Mouse (Mus musculus) heart, embryonic 14.5 days (tissue): ENCODE data around the gene Rbl2. TPM values are rescaled to one million over a fixed set of nuclear protein-coding genes. Genes with fewer than 3 reads are reported as not detected.

ENCODE experiments used
- ATAC-seq: fragments of 200-750 bp; cut with Nextera tagmentation; 2 replicates; pipeline ENCODE4 v1.8.0; 2017; ENCODE audit warnings: low read depth, moderate TSS enrichment; ENCODE audit not compliant: insufficient number of reproducible peaks, insufficient read depth, low FRiP score
- H3K27ac ChIP-seq, 2 experiments: fragments of 200-500 bp in 1 of 2; fragments of 300-500 bp in 1 of 2; sonication (generic) in 1 of 2; replicated peaks in 1 of 2; 2 replicates each; pipeline ENCODE4 v1.5.1; 2012 to 2014; ENCODE audit warnings: low read depth in 2 of 2, low read length in 2 of 2, control low read depth in 1 of 2, mild to moderate bottlenecking in 1 of 2, mixed read lengths in 1 of 2; ENCODE audit not compliant: control insufficient read depth in 1 of 2, insufficient read depth in 1 of 2
- H3K27me3 ChIP-seq: fragments of 300-500 bp; sonication (generic); 2 replicates; pipeline ENCODE4 v1.6.1; 2014; ENCODE audit warnings: mild to moderate bottlenecking, low read length, control low read depth; ENCODE audit not compliant: control insufficient read depth, insufficient read depth
- H3K36me3 ChIP-seq: fragments of 300-500 bp; sonication (generic); 2 replicates; pipeline ENCODE4 v1.6.1; 2014; ENCODE audit warnings: mild to moderate bottlenecking, control low read depth, low read length, mixed read lengths; ENCODE audit not compliant: control insufficient read depth, insufficient read depth
- H3K4me1 ChIP-seq, 2 experiments: fragments of 200-500 bp in 1 of 2; fragments of 300-500 bp in 1 of 2; sonication (generic) in 1 of 2; 2 replicates each; pipeline ENCODE4 v1.6.1; 2012 to 2014; ENCODE audit warnings: low read length in 2 of 2, control low read depth in 1 of 2, mixed read lengths in 1 of 2; ENCODE audit not compliant: control insufficient read depth in 2 of 2, insufficient read depth in 2 of 2
- H3K4me2 ChIP-seq: fragments of 300-500 bp; sonication (generic); 2 replicates; pipeline ENCODE4 v1.6.1; 2014; ENCODE audit warnings: mild to moderate bottlenecking, low read length
- H3K4me3 ChIP-seq, 2 experiments: fragments of 200-500 bp in 1 of 2; fragments of 300-500 bp in 1 of 2; sonication (generic) in 1 of 2; 2 replicates each; pipeline ENCODE4 v1.5.1; 2012 to 2014; ENCODE audit warnings: low read length in 2 of 2, mild to moderate bottlenecking in 2 of 2, control low read depth in 1 of 2, low read depth in 1 of 2, moderate library complexity in 1 of 2; ENCODE audit not compliant: control insufficient read depth in 1 of 2, insufficient read depth in 1 of 2
- H3K9ac ChIP-seq: fragments of 300-500 bp; sonication (generic); 2 replicates; pipeline ENCODE4 v1.6.1; 2014; ENCODE audit warnings: mild to moderate bottlenecking, low read length
- H3K9me3 ChIP-seq: fragments of 300-500 bp; sonication (generic); 2 replicates; pipeline ENCODE4 v1.6.1; 2016; ENCODE audit warnings: low read length, control low read depth; ENCODE audit not compliant: control insufficient read depth
- WGBS: fragments of 180-500 bp; shearing (Covaris S2); extraction: QIAGEN DNeasy Blood & Tissue Kit; methylation state at CpG from one replicate; pipeline ENCODE4 v1.1.7; 2014; 5-methylcytosine and 5-hydroxymethylcytosine counted together
- polyA plus RNA-seq: library from polyadenylated mRNA; unstranded; fragments of >200 nt; fragmentation: Nextera tagmentation; extraction: Ambion mirVana; gene quantifications from 2 replicates; pipeline ENCODE4 v1.2.1, GENCODE M21; 2014

The Rbl2 gene
- polyA plus RNA-seq, 1 experiment from 2014 or later: 21.1 TPM

DNA sequence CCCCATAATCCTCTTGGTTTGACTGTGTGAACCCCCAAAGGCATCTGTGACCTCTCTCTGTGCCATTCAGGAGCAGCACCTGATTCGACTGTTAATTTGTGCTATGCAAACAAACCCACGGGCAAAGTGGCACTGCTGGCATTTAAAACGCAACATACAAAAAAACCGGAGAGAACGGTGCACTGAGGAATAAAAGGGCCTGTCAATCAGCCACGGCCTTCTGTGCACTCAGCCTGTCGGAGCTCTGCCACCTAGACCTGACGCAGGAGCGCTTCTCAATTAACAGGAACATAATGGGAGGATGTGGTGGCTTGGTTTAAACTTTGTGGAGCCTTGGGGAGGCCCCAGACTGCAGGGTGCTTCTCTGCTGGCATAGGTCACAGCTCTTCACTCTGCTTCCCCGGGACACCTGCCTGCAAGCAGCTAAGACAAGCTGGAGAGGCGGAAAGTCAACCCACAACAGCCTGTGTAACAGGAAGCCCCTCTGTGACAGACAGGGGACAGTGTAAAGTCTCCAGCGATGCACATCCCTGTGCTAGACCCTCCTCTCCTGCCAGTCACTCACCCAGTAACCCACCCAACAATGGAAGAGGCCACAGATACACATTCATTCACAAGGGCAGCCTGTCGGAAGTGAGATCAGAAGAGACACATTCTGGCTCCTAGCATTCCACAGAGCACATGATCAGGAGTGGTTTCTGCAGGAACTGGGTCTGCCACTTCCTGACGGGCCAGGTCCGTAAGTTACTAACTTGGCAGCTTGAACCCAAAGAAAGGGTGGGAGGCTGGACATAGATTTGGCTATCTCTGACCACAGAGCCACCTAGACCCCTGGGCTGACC lies 90.3 kb downstream of the Rbl2 start:
- no peaks in the 10 kb centered on the region for H3K27me3 ChIP-seq
- no peaks in the 10 kb centered on the region for H3K4me1 ChIP-seq
- ATAC-seq: no peak
- 68% methylated on average over 15 of the region's 15 CpGs for WGBS
- H3K4me2 ChIP-seq: no peak overlapping the region
- H3K36me3 ChIP-seq: no peaks in the 10 kb centered on the region
- no peak overlapping the region for H3K27ac ChIP-seq
- H3K4me3 ChIP-seq: no peak overlapping the region
- peaks cover 3% of the 10 kb centered on the region; the same call in 1 of the 2 replicates for H3K9me3 ChIP-seq
- H3K9ac ChIP-seq: no peak overlapping the region

DNA sequence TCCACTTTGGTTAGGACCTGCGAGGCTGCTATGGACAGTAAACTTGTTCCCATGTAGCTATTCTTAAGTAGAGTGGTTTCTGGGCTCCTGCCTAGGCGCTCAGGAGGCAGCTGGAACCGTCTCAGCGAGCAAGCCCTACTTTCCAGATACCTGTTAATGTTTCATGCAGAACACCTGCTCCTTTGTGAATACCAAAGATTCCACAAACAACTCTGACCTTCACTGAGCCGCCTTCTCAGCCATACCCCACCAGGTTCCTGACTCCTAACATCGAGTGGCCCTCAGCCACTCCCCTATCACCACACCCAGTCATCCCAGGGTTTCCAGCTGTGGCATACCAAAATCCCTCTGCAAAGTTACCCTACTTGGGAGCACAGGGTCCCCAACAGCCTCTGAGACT lies 100.3 kb downstream of the Rbl2 start:
- Histone ChIP-seq H3K4me2 (no peak overlapping the region), H3K9ac (no peak overlapping the region), H3K36me3 (no peaks in the 10 kb centered on the region), H3K4me3 (no peak overlapping the region), H3K9me3 (no peaks in the 10 kb centered on the region; the same call in 1 of the 2 replicates), H3K4me1 (no peaks in the 10 kb centered on the region), H3K27ac (no peak overlapping the region), H3K27me3 (no peaks in the 10 kb centered on the region)
- no peak for ATAC-seq
- 66% methylated on average over 6 of the region's 6 CpGs for WGBS

DNA sequence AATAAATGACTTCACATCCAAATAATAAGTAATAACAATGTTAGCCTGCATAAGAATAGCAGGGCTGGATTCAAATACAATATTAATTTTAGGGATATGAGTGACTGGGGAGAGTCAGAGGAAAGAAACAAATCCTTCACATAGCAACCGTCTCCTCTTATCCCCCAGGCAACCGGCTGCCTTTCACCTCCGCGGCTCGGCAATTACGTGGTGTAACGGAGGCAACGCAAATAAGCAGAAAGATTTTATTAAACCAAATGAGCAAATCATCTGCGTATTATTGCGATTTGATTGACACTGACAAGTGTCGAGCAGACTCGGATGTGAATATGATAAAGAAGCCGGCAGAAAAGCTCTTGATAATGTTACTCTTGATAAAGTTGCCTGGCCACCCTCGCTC lies 101.1 kb downstream of the Rbl2 start:
- no peaks in the 10 kb centered on the region for H3K36me3 ChIP-seq
- H3K4me1 ChIP-seq: no peaks in the 10 kb centered on the region
- 74% methylated on average over 14 of the region's 14 CpGs for WGBS
- no peak for ATAC-seq
- H3K27me3 ChIP-seq: no peaks in the 10 kb centered on the region
- H3K27ac ChIP-seq: no peak overlapping the region
- no peak overlapping the region for H3K4me2 ChIP-seq
- no peaks in the 10 kb centered on the region for H3K9me3 ChIP-seq
- H3K4me3 ChIP-seq: no peak overlapping the region
- no peak overlapping the region for H3K9ac ChIP-seq

DNA sequence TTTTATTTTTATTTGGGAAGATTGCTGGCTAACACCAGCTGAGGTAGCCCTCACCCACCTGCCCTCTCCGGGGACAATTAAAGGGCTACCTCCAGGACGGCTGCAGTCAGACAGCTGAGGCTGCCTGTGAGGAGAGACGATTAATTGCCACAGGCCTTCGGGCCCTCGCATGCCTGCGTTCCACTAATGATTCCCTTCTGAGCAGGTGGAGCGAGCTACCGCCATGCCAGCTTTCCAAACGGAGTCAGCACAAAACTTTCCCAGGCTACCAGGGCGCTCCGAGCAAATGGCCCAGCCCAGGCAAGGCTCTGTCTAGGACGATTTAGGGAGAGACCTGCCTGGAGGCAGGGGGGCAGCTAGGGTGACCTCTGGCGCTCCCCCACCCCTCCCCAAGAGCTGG lies 101.7 kb downstream of the Rbl2 start:
- H3K36me3 ChIP-seq: no peaks in the 10 kb centered on the region
- H3K9me3 ChIP-seq: no peaks in the 10 kb centered on the region
- no peaks in the 10 kb centered on the region for H3K4me1 ChIP-seq
- H3K27ac ChIP-seq: no peak overlapping the region
- H3K4me3 ChIP-seq: no peak overlapping the region
- ATAC-seq: no peak
- no peak overlapping the region for H3K4me2 ChIP-seq
- 78% methylated on average over 13 of the region's 13 CpGs for WGBS
- no peaks in the 10 kb centered on the region for H3K27me3 ChIP-seq
- H3K9ac ChIP-seq: no peak overlapping the region

Other genes starting within 250 kb of the Rbl2 start
- gene Chd9, start 241.7 kb upstream of the Rbl2 start, polyA plus RNA-seq: 57.0 and 62.4 TPM in 2 replicates
- 47.0 and 53.9 TPM in 2 replicates for gene Aktip, start 129.9 kb downstream of the Rbl2 start, polyA plus RNA-seq
- gene Rpgrip1l, start 243.2 kb downstream of the Rbl2 start, polyA plus RNA-seq: 8.8 and 9.9 TPM in 2 replicates
- gene Fto, start 243.5 kb downstream of the Rbl2 start, polyA plus RNA-seq: 71.5 and 76.3 TPM in 2 replicates